Mouse (Mus musculus) embryo, embryonic 11.5 days (tissue): Measurements from ENCODE around the gene Hbs1l.

Experiments used
- DNase-seq: peaks from one replicate; pipeline ENCODE4 v3.0.0-alpha.2; 2012; ENCODE audit warnings: low read depth, low spot score

Hbs1l gene

GRCm38 (mm10) chr10:21400453-21400852 lies 104.7 kb downstream of the Hbs1l start:
- DNase-seq, result no peak

GRCm38 (mm10) chr10:21401259-21401658 lies 105.5 kb downstream of the Hbs1l start:
- no peak for DNase-seq

- no peak for DNase-seq
Observed at GRCm38 (mm10) chr10:21404822-21405221, 109.0 kb downstream of the Hbs1l start.

GRCm38 (mm10) chr10:21405707-21406534 lies 110.1 kb downstream of the Hbs1l start:
- DNase-seq, result no peak

DNA sequence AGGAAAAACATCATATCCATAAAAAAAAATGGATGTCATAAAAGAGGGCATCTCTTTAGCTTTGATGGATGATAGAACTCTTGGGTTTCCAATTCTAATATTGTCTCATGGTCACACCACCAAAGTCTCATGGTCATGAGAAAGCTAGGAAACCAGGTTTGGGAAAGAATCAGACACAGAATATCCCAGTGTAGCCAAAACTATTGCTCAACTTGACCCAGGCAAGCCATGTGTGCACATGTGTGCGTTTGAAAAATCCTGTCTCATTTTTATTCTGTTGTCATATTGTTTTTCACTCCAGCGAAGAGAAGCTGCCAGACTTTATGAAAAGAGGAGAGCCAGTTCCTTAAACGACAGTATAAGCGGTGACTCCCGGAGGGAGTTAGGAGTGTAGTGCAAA lies 114.9 kb downstream of the Hbs1l start:
- DNase-seq, result no peak

DNA sequence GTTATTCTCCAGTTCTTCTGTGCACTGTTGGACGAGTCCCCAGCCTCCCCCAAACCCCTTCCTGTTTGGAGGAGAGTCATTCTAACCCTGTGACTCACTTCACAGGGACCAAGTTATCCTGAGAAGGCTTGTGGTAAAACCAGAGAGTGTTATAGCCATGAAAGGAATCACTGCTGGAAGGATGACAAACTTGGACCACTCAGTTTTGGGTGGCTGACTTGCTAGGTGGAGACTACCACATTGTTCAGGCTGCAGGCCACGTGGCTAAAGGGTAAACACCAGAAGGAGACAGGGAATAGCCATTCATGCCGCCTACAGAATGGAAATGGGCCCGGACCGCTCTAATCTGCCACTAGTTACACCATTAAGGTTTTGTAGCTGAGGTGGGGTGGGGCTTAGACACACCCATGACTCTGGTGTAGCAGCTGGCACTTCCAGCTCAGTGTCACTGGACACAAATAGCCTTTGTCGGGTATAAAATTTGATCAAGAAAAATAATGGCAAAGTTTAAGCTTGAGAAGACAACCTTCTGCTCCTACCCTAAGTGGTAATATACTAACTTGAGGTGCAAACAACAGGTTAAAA lies 115.9 kb downstream of the Hbs1l start:
- no peak for DNase-seq

DNA sequence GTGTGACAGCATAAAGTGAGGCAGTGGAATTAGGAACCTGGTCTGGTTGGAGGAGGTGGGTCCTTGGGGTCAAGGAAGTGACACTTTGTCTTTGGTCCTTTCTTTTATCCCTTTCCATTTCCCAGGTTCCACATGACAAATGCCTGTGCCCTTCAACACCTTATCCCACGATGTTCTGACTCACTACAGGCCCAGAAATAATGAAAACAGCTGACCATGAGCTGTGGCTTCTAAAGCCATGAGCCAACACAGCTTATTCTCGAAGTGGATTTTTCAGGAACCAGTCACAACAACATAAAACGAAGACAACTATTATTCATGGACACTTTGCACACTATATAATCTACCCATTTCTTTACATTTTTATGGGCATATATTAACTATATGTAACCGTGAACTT lies 119.3 kb downstream of the Hbs1l start:
- DNase-seq, result no peak

- no peak for DNase-seq
Observed at GRCm38 (mm10) chr10:21416184-21416583, 120.4 kb downstream of the Hbs1l start.
